In the genomic region with DNA sequence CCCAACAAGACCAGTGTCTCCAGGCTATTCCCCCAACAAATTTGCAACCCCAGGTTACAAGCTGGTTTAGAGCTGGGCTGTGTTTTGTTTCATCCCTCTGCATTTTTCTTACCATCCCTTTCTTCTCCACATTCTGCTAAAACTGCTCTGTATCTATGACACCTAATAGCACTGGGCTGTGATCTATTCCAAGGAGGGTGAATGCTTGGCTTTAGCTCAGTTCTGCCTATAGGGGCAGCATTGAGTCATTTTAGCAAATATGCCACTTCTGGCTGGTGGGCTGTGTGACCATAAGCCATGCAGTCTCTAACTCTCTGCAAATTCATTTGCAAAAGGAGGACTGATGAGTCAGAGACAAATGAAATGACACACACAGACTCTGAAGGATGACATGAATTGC, we compare ENCODE assay signal across 22 mouse cellular contexts. TPM values are rescaled to one million over a fixed set of nuclear protein-coding genes. Genes with fewer than 3 reads are reported as not detected.
DNase-seq lines count a peak whose midpoint lies in the region; ATAC-seq and TF ChIP-seq lines count a peak whose summit lies in the region.
"Not testable (repeated sequence)": the region's sequence is repeated elsewhere in the genome, so short reads cannot be mapped to it uniquely, and the experiment has no call there.
"Had no signal": no experiment of that assay in that cellular context is flagged by ENCODE, and none has a peak within 500 bp of the region (broad histone marks: within the 10 kb centered on the region; RNA-seq: fewer than 3 reads in every experiment).

No protein-coding gene starts in this region.

- H3K4me3 ChIP-seq in gastrocnemius, adult 2 months; liver, postnatal 0 days (ENCODE audit: low read depth, low read length); midbrain, embryonic 14.5 days (replicated peaks; ENCODE audit: low read depth, low read length): not testable (repeated sequence)

- H3K36me3 ChIP-seq in liver, postnatal 0 days (replicated peaks; ENCODE audit: insufficient read depth, low read length); midbrain, embryonic 14.5 days (ENCODE audit: control insufficient read depth, insufficient read depth, low read length): not testable (repeated sequence)

- not testable (repeated sequence) for ATAC-seq in liver, postnatal 0 days; midbrain, embryonic 14.5 days (ENCODE audit: low FRiP score, low TSS enrichment)

- not testable (repeated sequence) for H3K27ac ChIP-seq in gastrocnemius, adult 2 months; liver, postnatal 0 days (ENCODE audit: low read depth); midbrain, embryonic 14.5 days (replicated peaks; ENCODE audit: low read depth, low read length)

- DNase-seq in 416B (ENCODE audit: low read depth) (peak; percentile 6), ZHBTc4 (ENCODE audit: low read depth, low spot score) (peak; percentile 48)
- DNase-seq in embryo, embryonic 10 days (ENCODE audit: low spot score) = peak; percentile 24
- not testable (repeated sequence) for DNase-seq in gastrocnemius, adult 2 months; liver, postnatal 0 days
- peak; percentile 11 for DNase-seq in induced T-regulatory cell, adult 2 months (ENCODE audit: low read depth)
- DNase-seq in midbrain, embryonic 14.5 days = peak; percentile 6
- DNase-seq in thymus, postnatal 25 days = peak; percentile 6

- H3K4me2 ChIP-seq in liver, postnatal 0 days (ENCODE audit: low read depth, low read length); midbrain, embryonic 14.5 days (ENCODE audit: low read length): not testable (repeated sequence)

- H3K4me1 ChIP-seq in liver, postnatal 0 days (ENCODE audit: insufficient read depth); midbrain, embryonic 14.5 days (ENCODE audit: control insufficient read depth, insufficient read depth, low read length): not testable (repeated sequence)

- not testable (repeated sequence) for H3K27me3 ChIP-seq in liver, postnatal 0 days (ENCODE audit: insufficient read depth, low read length); midbrain, embryonic 14.5 days (ENCODE audit: control insufficient read depth, insufficient read depth, low read length)

- intact Hi-C loops in gastrocnemius, adult 2 months (cut with DNase I) = not testable (repeated sequence)

- TF ChIP-seq CTCF in gastrocnemius, adult 2 months (IDR thresholded peaks at IDR 0.05) = peak; percentile 26
- TF ChIP-seq CTCF in liver, postnatal 0 days (IDR thresholded peaks at IDR 0.05; ENCODE audit: low read depth) = peak; percentile 41; the same call in 1 of the 2 replicates

- TF ChIP-seq EP300 in liver, postnatal 0 days (IDR thresholded peaks at IDR 0.05; ENCODE audit: low read depth) = not testable (repeated sequence)

- not testable (repeated sequence) for H3K9me3 ChIP-seq in liver, postnatal 0 days (ENCODE audit: low read length); midbrain, embryonic 14.5 days (ENCODE audit: control insufficient read depth, low read length)

- H3K9ac ChIP-seq in liver, postnatal 0 days (replicated peaks); midbrain, embryonic 14.5 days (replicated peaks; ENCODE audit: low read length): not testable (repeated sequence)

RNA-seq across cellular contexts. Expression of a gene that starts 36.4 kb away (rescaled TPM):
- total RNA-seq in gastrocnemius, adult 2 months (2021) = not detected
- not detected in 2 replicates for polyA plus RNA-seq in liver, postnatal 0 days (2015; fragmentation: Nextera tagmentation; extraction: Ambion mirVana)
- polyA plus RNA-seq in midbrain, embryonic 14.5 days (2014; fragmentation: Nextera tagmentation; extraction: Ambion mirVana) = not detected in 2 replicates
- total RNA-seq: adrenal gland, adult 8-10 months; gastrocnemius, postnatal 36 days; heart, postnatal 10 days; layer of hippocampus, postnatal 14 days; neutrophil, adult 5-6 weeks had no signal
- polyA plus RNA-seq: embryonic facial prominence, embryonic 12.5 days; heart, embryonic 10.5 days; hindbrain, embryonic 13.5 days; kidney, embryonic 14.5 days; limb, embryonic 12.5 days; liver, embryonic 12.5 days; lung, embryonic 16.5 days; midbrain, embryonic 16.5 days; stomach, embryonic 15.5 days had no signal
